Mouse (Mus musculus) testis, adult 2 months (tissue): ENCODE results near the gene Fgf11.

Source experiments
- CTCF ChIP-seq: fragments of 200-500 bp; IDR thresholded peaks from 2 replicates; pipeline ENCODE4 v1.5.1; 2012; ENCODE audit warnings: low read depth, mild to moderate bottlenecking, inconsistent platforms, low read length, moderate library complexity; ENCODE audit not compliant: control insufficient read depth, insufficient read depth, insufficient replicate concordance
- POLR2A ChIP-seq: fragments of 200-500 bp; IDR thresholded peaks from 2 replicates; pipeline ENCODE4 v1.6.1; 2012; ENCODE audit warnings: low read depth, mild to moderate bottlenecking, inconsistent platforms, low read length, moderate library complexity; ENCODE audit not compliant: control insufficient read depth

- TF ChIP-seq CTCF (no peak), POLR2A (no peak)
These were observed 47.5 kb upstream of the Fgf11 start for GRCm38 (mm10) chr11:69849128-69849527.
